Mouse (Mus musculus) liver, embryonic 16.5 days (tissue): Measurements from ENCODE around the gene Mtus2. TPM values are rescaled to one million over a fixed set of nuclear protein-coding genes. Genes with fewer than 3 reads are reported as not detected.

ENCODE experiments used
- ATAC-seq: fragments of 200-750 bp; cut with Nextera tagmentation; 2 replicates; pipeline ENCODE4 v1.8.0; 2017; ENCODE audit warnings: low read depth, mild to moderate bottlenecking, moderate number of reproducible peaks, moderate library complexity
- H3K27ac ChIP-seq: fragments of 300-500 bp; sonication (generic); 2 replicates; pipeline ENCODE4 v1.5.1; 2014; ENCODE audit warnings: mild to moderate bottlenecking, low read length
- H3K27me3 ChIP-seq: fragments of 300-500 bp; sonication (generic); 2 replicates; pipeline ENCODE4 v1.6.1; 2014; ENCODE audit warnings: low read depth, low read length, mixed read lengths; ENCODE audit not compliant: control insufficient read depth, insufficient read depth
- H3K36me3 ChIP-seq: fragments of 300-500 bp; sonication (generic); 2 replicates; pipeline ENCODE4 v1.6.1; 2014; ENCODE audit warnings: mild to moderate bottlenecking; ENCODE audit not compliant: control insufficient read depth, insufficient read depth
- H3K4me1 ChIP-seq: fragments of 300-500 bp; sonication (generic); 2 replicates; pipeline ENCODE4 v1.6.1; 2014; ENCODE audit warnings: low read depth, low read length, mixed read lengths; ENCODE audit not compliant: control insufficient read depth
- H3K4me2 ChIP-seq: fragments of 300-500 bp; sonication (generic); 2 replicates; pipeline ENCODE4 v1.6.1; 2014; ENCODE audit warnings: low read depth, low read length, mixed read lengths
- H3K4me3 ChIP-seq: fragments of 300-500 bp; sonication (generic); 2 replicates; pipeline ENCODE4 v1.5.1; 2014; ENCODE audit warnings: low read depth, mild to moderate bottlenecking, low read length
- H3K9ac ChIP-seq: fragments of 300-500 bp; sonication (generic); 2 replicates; pipeline ENCODE4 v1.6.1; 2014; ENCODE audit warnings: low read depth, low read length
- H3K9me3 ChIP-seq: fragments of 300-500 bp; sonication (generic); replicated peaks from 2 replicates; pipeline ENCODE4 v1.6.1; 2016; ENCODE audit warnings: low read length; ENCODE audit not compliant: control insufficient read depth
- WGBS: fragments of 180-500 bp; shearing (Covaris S2); extraction: QIAGEN DNeasy Blood & Tissue Kit; methylation state at CpG from one replicate; pipeline ENCODE4 v1.1.7; 2014; ENCODE audit not compliant: insufficient replicate concordance; 5-methylcytosine and 5-hydroxymethylcytosine counted together
- polyA plus RNA-seq: library from polyadenylated mRNA; unstranded; fragments of >200 nt; fragmentation: Nextera tagmentation; extraction: Ambion mirVana; gene quantifications from 2 replicates; pipeline ENCODE4 v1.2.1, GENCODE M21; 2015

The Mtus2 gene
- polyA plus RNA-seq, 1 experiment from 2014 or later: 0.72 TPM

DNA sequence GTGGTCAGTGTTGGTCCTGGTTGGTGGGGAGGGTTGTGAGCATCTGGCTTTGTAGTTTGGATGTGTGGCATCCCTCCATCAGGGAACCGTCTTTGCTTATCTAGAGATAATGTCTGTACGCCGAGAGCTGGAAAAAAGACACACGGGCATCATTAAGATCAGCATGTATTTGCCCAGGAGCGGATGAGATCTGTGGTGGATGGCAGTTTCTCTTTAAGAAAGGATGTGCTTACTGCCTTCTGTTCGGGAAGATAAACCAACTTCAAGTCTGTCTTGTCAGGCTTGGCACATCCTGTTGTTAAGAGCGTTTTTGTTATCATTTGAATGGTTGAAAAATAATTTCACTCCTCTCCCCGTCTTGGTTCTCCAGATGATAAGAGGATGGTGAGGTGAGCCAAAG lies 58.3 kb downstream of the Mtus2 start:
- Histone ChIP-seq H3K4me3 (no peak overlapping the region), H3K4me2 (no peak overlapping the region), H3K27me3 (no peaks in the 10 kb centered on the region), H3K36me3 (no peaks in the 10 kb centered on the region), H3K4me1 (no peaks in the 10 kb centered on the region), H3K27ac (no peak overlapping the region), H3K9ac (no peak overlapping the region), H3K9me3 (no peaks in the 10 kb centered on the region)
- 48% methylated on average over 8 of the region's 8 CpGs for WGBS
- no peak for ATAC-seq

- WGBS: 73% methylated on average over 11 of the region's 11 CpGs
- no peaks in the 10 kb centered on the region for H3K9me3 ChIP-seq
- ATAC-seq: no peak
- no peaks in the 10 kb centered on the region for H3K27me3 ChIP-seq
- H3K9ac ChIP-seq: no peak overlapping the region
- H3K4me3 ChIP-seq: no peak overlapping the region
- H3K4me1 ChIP-seq: no peaks in the 10 kb centered on the region
- no peak overlapping the region for H3K27ac ChIP-seq
- no peaks in the 10 kb centered on the region for H3K36me3 ChIP-seq
- H3K4me2 ChIP-seq: no peak overlapping the region
These were observed 60.3 kb downstream of the Mtus2 start for GRCm38 (mm10) chr5:148017371-148017770.

GRCm38 (mm10) chr5:148022784-148023183 lies 65.7 kb downstream of the Mtus2 start:
- no peak overlapping the region for H3K9ac ChIP-seq
- no peaks in the 10 kb centered on the region for H3K4me1 ChIP-seq
- no peak overlapping the region for H3K27ac ChIP-seq
- ATAC-seq: no peak
- H3K27me3 ChIP-seq: no peaks in the 10 kb centered on the region
- no peaks in the 10 kb centered on the region; the same call in none of the 2 replicates for H3K9me3 ChIP-seq
- H3K36me3 ChIP-seq: no peaks in the 10 kb centered on the region
- 65% methylated on average over 4 of the region's 4 CpGs for WGBS
- no peak overlapping the region for H3K4me3 ChIP-seq
- H3K4me2 ChIP-seq: no peak overlapping the region

DNA sequence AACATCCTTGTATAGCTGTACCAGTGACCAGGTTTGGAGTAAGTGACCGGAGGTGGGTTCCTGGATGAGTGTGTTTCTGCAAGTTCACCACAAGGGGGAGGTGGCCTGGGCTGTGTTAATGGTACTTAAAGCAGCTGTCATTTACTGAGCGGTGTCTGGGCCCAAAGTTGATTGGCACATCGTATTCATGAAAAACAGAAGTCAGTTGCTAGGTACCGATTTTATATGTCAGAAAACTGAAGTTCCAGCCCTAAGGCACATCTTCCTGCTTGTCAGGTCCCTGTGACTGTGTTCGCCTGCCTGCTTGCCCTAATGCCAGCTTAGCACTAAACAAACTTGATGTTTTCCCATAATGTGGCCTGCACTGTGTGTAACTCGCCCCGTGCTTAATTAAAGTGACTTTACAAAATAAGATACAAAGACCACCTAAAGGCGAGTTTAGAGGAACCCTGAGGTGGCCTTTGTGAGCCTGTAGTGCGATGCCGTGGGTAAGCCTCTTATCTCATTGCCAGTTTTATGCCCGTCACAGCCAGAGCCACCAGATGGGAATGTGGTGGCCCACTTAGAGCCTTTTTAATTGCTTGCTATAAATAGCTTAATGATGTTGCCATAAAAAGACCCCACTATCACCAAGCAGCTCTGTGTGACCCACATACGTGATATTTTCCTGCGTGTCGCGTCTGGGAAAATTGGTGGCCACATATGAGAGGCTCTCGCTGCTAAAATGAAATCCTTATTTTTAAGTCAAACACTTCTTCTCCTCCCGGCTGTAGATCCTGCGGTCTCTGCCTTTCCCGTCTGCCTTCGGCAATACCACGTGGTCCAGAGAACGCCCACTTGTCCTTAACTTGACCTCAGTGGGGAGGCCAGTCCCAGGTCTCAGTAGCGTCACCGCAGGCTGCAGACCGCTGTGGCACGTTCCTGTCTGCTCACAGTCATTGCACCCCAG lies 69.6 kb downstream of the Mtus2 start:
- H3K36me3 ChIP-seq: no peaks in the 10 kb centered on the region
- H3K27me3 ChIP-seq: no peaks in the 10 kb centered on the region
- no peak overlapping the region for H3K4me2 ChIP-seq
- H3K4me3 ChIP-seq: no peak overlapping the region
- H3K9ac ChIP-seq: no peak overlapping the region
- H3K27ac ChIP-seq: no peak overlapping the region
- ATAC-seq: no peak
- H3K4me1 ChIP-seq: no peaks in the 10 kb centered on the region
- no peaks in the 10 kb centered on the region; the same call in none of the 2 replicates for H3K9me3 ChIP-seq
- 57% methylated on average over 26 of the region's 26 CpGs for WGBS

- 67% methylated on average over 13 of the region's 13 CpGs for WGBS
- H3K27me3 ChIP-seq: no peaks in the 10 kb centered on the region
- H3K27ac ChIP-seq: no peak overlapping the region
- ATAC-seq: no peak
- H3K36me3 ChIP-seq: no peaks in the 10 kb centered on the region
- no peaks in the 10 kb centered on the region; the same call in none of the 2 replicates for H3K9me3 ChIP-seq
- H3K9ac ChIP-seq: no peak overlapping the region
- no peak overlapping the region for H3K4me3 ChIP-seq
- H3K4me1 ChIP-seq: no peaks in the 10 kb centered on the region
- H3K4me2 ChIP-seq: no peak overlapping the region
These were observed 70.9 kb downstream of the Mtus2 start for GRCm38 (mm10) chr5:148027985-148028384.

DNA sequence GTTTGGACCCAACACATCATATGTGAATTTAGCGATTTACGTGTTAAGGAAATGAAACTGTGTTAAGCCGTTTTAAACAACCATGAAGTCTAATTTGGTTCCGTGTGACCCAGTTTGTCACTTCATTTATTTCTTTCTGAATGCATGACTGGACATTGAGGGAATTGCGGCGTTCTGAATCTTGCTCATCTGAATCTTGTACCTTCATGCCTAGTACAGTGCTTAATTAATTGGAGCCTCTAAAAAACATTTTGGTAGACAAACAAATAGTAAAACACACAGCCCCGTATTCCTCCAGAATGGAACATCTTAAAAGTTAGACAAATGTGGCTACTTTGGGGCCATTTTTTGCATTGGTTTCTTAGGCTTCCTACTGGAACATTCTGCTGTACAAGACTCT lies 84.5 kb downstream of the Mtus2 start:
- H3K4me3 ChIP-seq: no peak overlapping the region

GRCm38 (mm10) chr5:148048200-148048599 lies 91.1 kb downstream of the Mtus2 start:
- Histone ChIP-seq H3K4me3 (no peak overlapping the region), H3K36me3 (no peaks in the 10 kb centered on the region), H3K4me1 (no peaks in the 10 kb centered on the region), H3K27ac (no peak overlapping the region), H3K27me3 (no peaks in the 10 kb centered on the region), H3K4me2 (no peak overlapping the region), H3K9me3 (peaks cover 4% of the 10 kb centered on the region), H3K9ac (no peak overlapping the region)
- no peak for ATAC-seq
- 66% methylated on average over 11 of the region's 11 CpGs for WGBS

More for the DNA sequence above, 84.5 kb downstream of the Mtus2 start:
- H3K4me1 ChIP-seq: no peaks in the 10 kb centered on the region
- H3K9me3 ChIP-seq: peaks cover 4% of the 10 kb centered on the region
- ATAC-seq: no peak
- no peak overlapping the region for H3K4me2 ChIP-seq
- H3K36me3 ChIP-seq: no peaks in the 10 kb centered on the region
- H3K27me3 ChIP-seq: no peaks in the 10 kb centered on the region
- WGBS: 78% methylated on average over 7 of the region's 7 CpGs
- no peak overlapping the region for H3K27ac ChIP-seq
- no peak overlapping the region for H3K9ac ChIP-seq

DNA sequence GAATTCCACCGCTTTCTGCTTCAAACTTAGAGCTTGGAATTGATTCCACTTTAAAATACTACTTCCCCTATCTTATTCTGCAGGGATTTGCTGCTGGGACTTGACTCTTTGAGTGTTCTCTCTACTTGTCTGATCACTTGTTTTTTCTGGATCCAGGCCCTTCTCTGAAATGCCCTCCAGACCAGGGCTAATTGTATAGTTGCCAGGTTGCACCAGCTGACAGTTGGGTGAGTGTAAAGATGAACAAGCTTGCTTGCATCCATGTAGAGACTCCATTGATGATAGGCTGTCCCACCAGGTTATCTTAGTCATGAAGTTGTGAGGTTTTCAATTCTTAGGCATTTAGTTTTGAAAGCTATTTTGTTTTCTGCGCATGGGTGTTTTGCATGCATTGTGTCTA lies 92.2 kb downstream of the Mtus2 start:
- no peak overlapping the region for H3K9ac ChIP-seq
- H3K4me1 ChIP-seq: no peaks in the 10 kb centered on the region
- no peak for ATAC-seq
- no peak overlapping the region for H3K4me3 ChIP-seq
- WGBS: 67% methylated on average over 2 of the region's 2 CpGs
- no peak overlapping the region for H3K4me2 ChIP-seq
- no peaks in the 10 kb centered on the region for H3K36me3 ChIP-seq
- H3K9me3 ChIP-seq: peaks cover 4% of the 10 kb centered on the region; the same call in 1 of the 2 replicates
- H3K27ac ChIP-seq: no peak overlapping the region
- no peaks in the 10 kb centered on the region for H3K27me3 ChIP-seq

GRCm38 (mm10) chr5:148052846-148053608 lies 95.9 kb downstream of the Mtus2 start:
- WGBS: 61% methylated on average over 13 of the region's 13 CpGs
- no peak overlapping the region for H3K4me3 ChIP-seq
- H3K27me3 ChIP-seq: no peaks in the 10 kb centered on the region
- H3K4me2 ChIP-seq: no peak overlapping the region
- ATAC-seq: no peak
- no peaks in the 10 kb centered on the region for H3K36me3 ChIP-seq
- no peak overlapping the region for H3K9ac ChIP-seq
- no peaks in the 10 kb centered on the region for H3K4me1 ChIP-seq
- no peaks in the 10 kb centered on the region; the same call in 1 of the 2 replicates for H3K9me3 ChIP-seq
- H3K27ac ChIP-seq: no peak overlapping the region
